Mouse (Mus musculus) forebrain, embryonic 15.5 days (tissue): ENCODE measurements around the gene Dhcr24. TPM values are rescaled to one million over a fixed set of nuclear protein-coding genes. Genes with fewer than 3 reads are reported as not detected.

Source experiments
- ATAC-seq: fragments of 200-750 bp; cut with Nextera tagmentation; replicated peaks from 2 replicates; pipeline ENCODE4 v1.8.0; 2017; ENCODE audit warnings: mild to moderate bottlenecking, moderate TSS enrichment, moderate library complexity
- H3K27ac ChIP-seq: fragments of 300-500 bp; sonication (generic); replicated peaks from 2 replicates; pipeline ENCODE4 v1.5.1; 2015; ENCODE audit warnings: mild to moderate bottlenecking, inconsistent platforms
- H3K27me3 ChIP-seq: fragments of 300-500 bp; sonication (generic); 2 replicates; pipeline ENCODE4 v1.6.1; 2015; ENCODE audit warnings: inconsistent platforms
- H3K36me3 ChIP-seq: fragments of 300-500 bp; sonication (generic); 2 replicates; pipeline ENCODE4 v1.6.1; 2015; ENCODE audit warnings: mild to moderate bottlenecking, inconsistent platforms
- H3K4me1 ChIP-seq: fragments of 300-500 bp; sonication (generic); 2 replicates; pipeline ENCODE4 v1.6.1; 2015; ENCODE audit warnings: inconsistent platforms
- H3K4me2 ChIP-seq: fragments of 300-500 bp; sonication (generic); replicated peaks from 2 replicates; pipeline ENCODE4 v1.6.1; 2015; ENCODE audit warnings: mild to moderate bottlenecking, inconsistent platforms
- H3K4me3 ChIP-seq: fragments of 300-500 bp; sonication (generic); 2 replicates; pipeline ENCODE4 v1.5.1; 2015; ENCODE audit warnings: mild to moderate bottlenecking, inconsistent platforms
- H3K9ac ChIP-seq: fragments of 300-500 bp; sonication (generic); replicated peaks from 2 replicates; pipeline ENCODE4 v1.6.1; 2015; ENCODE audit warnings: mild to moderate bottlenecking, inconsistent platforms
- H3K9me3 ChIP-seq: fragments of 300-500 bp; sonication (generic); 2 replicates; pipeline ENCODE4 v1.6.1; 2016; ENCODE audit warnings: inconsistent platforms
- WGBS: fragments of 180-500 bp; shearing (Covaris S2); methylation state at CpG from one replicate; pipeline ENCODE4 v1.1.7; 2015; ENCODE audit warnings: mixed read lengths; 5-methylcytosine and 5-hydroxymethylcytosine counted together
- polyA plus RNA-seq: library from polyadenylated mRNA; unstranded; fragments of >200 nt; fragmentation: Nextera tagmentation; extraction: Ambion mirVana; gene quantifications from 2 replicates; pipeline ENCODE4 v1.2.1, GENCODE M21; 2015

Gene Dhcr24
- polyA plus RNA-seq, result 4.0 and 4.5 TPM in 2 replicates

GRCm38 (mm10) chr4:106560846-106561781 lies at the start of gene Dhcr24:
Gene Dhcr24, plus strand, starts transcription at chr4:106561038.
- H3K36me3 ChIP-seq, result peaks cover 14% of the 10 kb centered on the region; the same call in 1 of the 2 replicates
- peak; percentile 98 for ATAC-seq
- H3K9me3 ChIP-seq, result no peaks in the 10 kb centered on the region
- H3K4me1 ChIP-seq, result peaks cover 42% of the 10 kb centered on the region
- H3K4me2 ChIP-seq, result peak within 1 kb of the TSS; percentile 87
- WGBS, result under 1% methylated on average over 89 of the region's 89 CpGs
- H3K4me3 ChIP-seq, result peak within 1 kb of the TSS; percentile 84
- H3K27ac ChIP-seq, result peak within 1 kb of the TSS; percentile 89
- H3K27me3 ChIP-seq, result no peaks in the 10 kb centered on the region
- H3K9ac ChIP-seq, result peak within 1 kb of the TSS; percentile 76

- H3K4me1 ChIP-seq, result no peaks in the 10 kb centered on the region
- H3K36me3 ChIP-seq, result no peaks in the 10 kb centered on the region
- H3K4me2 ChIP-seq, result no peak overlapping the region
- no peaks in the 10 kb centered on the region for H3K9me3 ChIP-seq
- no peak for ATAC-seq
- no peak overlapping the region for H3K27ac ChIP-seq
- H3K9ac ChIP-seq, result no peak overlapping the region
- 78% methylated on average over 6 of the region's 6 CpGs for WGBS
- no peaks in the 10 kb centered on the region for H3K27me3 ChIP-seq
- no peak overlapping the region for H3K4me3 ChIP-seq
Observed at GRCm38 (mm10) chr4:106514606-106515005, 46.2 kb upstream of the Dhcr24 start.

GRCm38 (mm10) chr4:106522547-106522946 lies 38.3 kb upstream of the Dhcr24 start:
- no peaks in the 10 kb centered on the region for H3K27me3 ChIP-seq
- no peak overlapping the region for H3K4me2 ChIP-seq
- no peak for ATAC-seq
- no peaks in the 10 kb centered on the region for H3K4me1 ChIP-seq
- 74% methylated on average over 3 of the region's 3 CpGs for WGBS
- H3K27ac ChIP-seq, result no peak overlapping the region
- H3K9ac ChIP-seq, result no peak overlapping the region
- H3K4me3 ChIP-seq, result no peak overlapping the region
- H3K9me3 ChIP-seq, result no peaks in the 10 kb centered on the region
- H3K36me3 ChIP-seq, result no peaks in the 10 kb centered on the region

- Histone ChIP-seq H3K27me3 (no peaks in the 10 kb centered on the region), H3K4me2 (no peak overlapping the region), H3K4me3 (no peak overlapping the region), H3K4me1 (no peaks in the 10 kb centered on the region), H3K27ac (no peak overlapping the region), H3K9me3 (no peaks in the 10 kb centered on the region), H3K36me3 (no peaks in the 10 kb centered on the region), H3K9ac (no peak overlapping the region)
- ATAC-seq, result no peak
- 82% methylated on average over 2 of the region's 2 CpGs for WGBS
Observed at GRCm38 (mm10) chr4:106524131-106524530, 36.7 kb upstream of the Dhcr24 start.

- H3K9ac ChIP-seq, result no peak overlapping the region
- H3K9me3 ChIP-seq, result no peaks in the 10 kb centered on the region
- no peaks in the 10 kb centered on the region for H3K27me3 ChIP-seq
- no peak for ATAC-seq
- H3K36me3 ChIP-seq, result no peaks in the 10 kb centered on the region
- peaks cover 4% of the 10 kb centered on the region; the same call in 1 of the 2 replicates for H3K4me1 ChIP-seq
- no peak overlapping the region for H3K4me3 ChIP-seq
- no peak overlapping the region for H3K4me2 ChIP-seq
- 93% methylated on average over 2 of the region's 2 CpGs for WGBS
- H3K27ac ChIP-seq, result no peak overlapping the region
Observed at GRCm38 (mm10) chr4:106525001-106525400, 35.8 kb upstream of the Dhcr24 start.

- Histone ChIP-seq H3K27ac (no peak overlapping the region), H3K4me2 (no peak overlapping the region), H3K9me3 (no peaks in the 10 kb centered on the region), H3K9ac (no peak overlapping the region), H3K4me3 (no peak overlapping the region), H3K4me1 (peaks cover 4% of the 10 kb centered on the region; the same call in 1 of the 2 replicates), H3K36me3 (no peaks in the 10 kb centered on the region), H3K27me3 (no peaks in the 10 kb centered on the region)
- WGBS, result 65% methylated on average over 7 of the region's 7 CpGs
- ATAC-seq, result no peak
Observed at GRCm38 (mm10) chr4:106527856-106528547, 32.8 kb upstream of the Dhcr24 start.

GRCm38 (mm10) chr4:106529375-106530112 lies 31.3 kb upstream of the Dhcr24 start:
- H3K4me3 ChIP-seq, result peak overlapping the region; percentile 25
- H3K9me3 ChIP-seq, result no peaks in the 10 kb centered on the region
- ATAC-seq, result peak; percentile 89
- no peak overlapping the region for H3K27ac ChIP-seq
- H3K4me1 ChIP-seq, result peaks cover 4% of the 10 kb centered on the region; the same call in 1 of the 2 replicates
- no peaks in the 10 kb centered on the region for H3K36me3 ChIP-seq
- H3K27me3 ChIP-seq, result no peaks in the 10 kb centered on the region
- WGBS, result 15% methylated on average over 17 of the region's 17 CpGs
- H3K4me2 ChIP-seq, result peak overlapping the region; percentile 45
- 0 out of 2 replicates have a peak overlapping the region, but pooled peaks have one; percentile 36 for H3K9ac ChIP-seq

GRCm38 (mm10) chr4:106530113-106530482 lies 30.7 kb upstream of the Dhcr24 start:
- Histone ChIP-seq H3K4me3 (no peak overlapping the region), H3K4me2 (no peak overlapping the region), H3K27ac (no peak overlapping the region), H3K4me1 (peaks cover 4% of the 10 kb centered on the region; the same call in 1 of the 2 replicates), H3K27me3 (no peaks in the 10 kb centered on the region), H3K9me3 (no peaks in the 10 kb centered on the region), H3K36me3 (no peaks in the 10 kb centered on the region), H3K9ac (no peak overlapping the region)
- 63% methylated on average over 9 of the region's 9 CpGs for WGBS
- ATAC-seq, result peak; percentile 69

- H3K4me1 ChIP-seq, result peaks cover 4% of the 10 kb centered on the region; the same call in 1 of the 2 replicates
- no peak overlapping the region for H3K27ac ChIP-seq
- no peaks in the 10 kb centered on the region for H3K9me3 ChIP-seq
- no peaks in the 10 kb centered on the region for H3K27me3 ChIP-seq
- 66% methylated on average over 7 of the region's 7 CpGs for WGBS
- H3K9ac ChIP-seq, result no peak overlapping the region
- no peak overlapping the region for H3K4me3 ChIP-seq
- H3K4me2 ChIP-seq, result no peak overlapping the region
- ATAC-seq, result no peak
- no peaks in the 10 kb centered on the region for H3K36me3 ChIP-seq
Observed at GRCm38 (mm10) chr4:106533421-106534080, 27.3 kb upstream of the Dhcr24 start.

- Histone ChIP-seq H3K27ac (no peak overlapping the region), H3K9me3 (no peaks in the 10 kb centered on the region), H3K4me2 (no peak overlapping the region), H3K27me3 (no peaks in the 10 kb centered on the region), H3K9ac (no peak overlapping the region), H3K36me3 (no peaks in the 10 kb centered on the region), H3K4me3 (no peak overlapping the region), H3K4me1 (peaks cover 4% of the 10 kb centered on the region; the same call in 1 of the 2 replicates)
- 79% methylated on average over 7 of the region's 7 CpGs for WGBS
- no peak for ATAC-seq
Observed at GRCm38 (mm10) chr4:106534256-106534655, 26.6 kb upstream of the Dhcr24 start.

- Histone ChIP-seq H3K9me3 (no peaks in the 10 kb centered on the region), H3K4me2 (no peak overlapping the region), H3K27me3 (no peaks in the 10 kb centered on the region), H3K36me3 (no peaks in the 10 kb centered on the region), H3K4me3 (no peak overlapping the region), H3K27ac (no peak overlapping the region), H3K9ac (no peak overlapping the region), H3K4me1 (no peaks in the 10 kb centered on the region)
- WGBS, result 90% methylated on average over 5 of the region's 5 CpGs
- ATAC-seq, result no peak
Observed at GRCm38 (mm10) chr4:106539756-106540155, 21.1 kb upstream of the Dhcr24 start.
